Mouse (Mus musculus): ENCODE measurements around the gene Npy. TPM values are rescaled to one million over a fixed set of nuclear protein-coding genes. Genes with fewer than 3 reads are reported as not detected.

Npy gene
- polyA plus RNA-seq (2015; fragmentation: Nextera tagmentation; extraction: Ambion mirVana): 1.1 and 1.2 TPM in 2 replicates

- Histone ChIP-seq H3K9me3 (ENCODE audit: control insufficient read depth, low read length) (no peaks in the 10 kb centered on the region), H3K4me3 (ENCODE audit: low read length) (peak within 1 kb of the TSS; percentile 47), H3K4me1 (replicated peaks; ENCODE audit: control insufficient read depth, insufficient read depth, low read length) (peaks cover 8% of the 10 kb centered on the region; the same call in 1 of the 2 replicates), H3K9ac (ENCODE audit: low read length) (no peak within 1 kb of the TSS), H3K27ac (ENCODE audit: low read length) (no peak within 1 kb of the TSS), H3K36me3 (ENCODE audit: control insufficient read depth, insufficient read depth, low read length) (no peaks in the 10 kb centered on the region), H3K27me3 (ENCODE audit: control insufficient read depth, insufficient read depth, low read depth, low read length) (peaks cover 49% of the 10 kb centered on the region), H3K4me2 (ENCODE audit: low read depth, low read length) (peak within 1 kb of the TSS; percentile 69)
- peak; percentile 49 for ATAC-seq (ENCODE audit: low read depth)
- WGBS: under 1% methylated on average over 65 of the region's 66 CpGs
Observed at GRCm38 (mm10) chr6:49821961-49822870, at the start of gene Npy. Gene Npy, plus strand, starts transcription at chr6:49822710.

GRCm38 (mm10) chr6:49775006-49775405, 47.5 kb upstream of the Npy start:
- 56% methylated on average over 8 of the region's 8 CpGs for WGBS
- Histone ChIP-seq H3K4me2 (ENCODE audit: low read depth, low read length) (no peak overlapping the region), H3K9ac (ENCODE audit: low read length) (no peak overlapping the region), H3K27ac (ENCODE audit: low read length) (no peak overlapping the region), H3K27me3 (ENCODE audit: control insufficient read depth, insufficient read depth, low read depth, low read length) (no peaks in the 10 kb centered on the region), H3K4me1 (replicated peaks; ENCODE audit: control insufficient read depth, insufficient read depth, low read length) (no peaks in the 10 kb centered on the region), H3K36me3 (ENCODE audit: control insufficient read depth, insufficient read depth, low read length) (no peaks in the 10 kb centered on the region), H3K4me3 (ENCODE audit: low read length) (no peak overlapping the region), H3K9me3 (ENCODE audit: control insufficient read depth, low read length) (no peaks in the 10 kb centered on the region)
- no peak for ATAC-seq (ENCODE audit: low read depth)

- 60% methylated on average over 13 of the region's 13 CpGs for WGBS
- no peak overlapping the region for H3K9ac ChIP-seq (ENCODE audit: low read length)
- H3K4me1 ChIP-seq (replicated peaks; ENCODE audit: control insufficient read depth, insufficient read depth, low read length): no peaks in the 10 kb centered on the region
- no peak for ATAC-seq (ENCODE audit: low read depth)
- H3K27me3 ChIP-seq (ENCODE audit: control insufficient read depth, insufficient read depth, low read depth, low read length): no peaks in the 10 kb centered on the region
- H3K9me3 ChIP-seq (ENCODE audit: control insufficient read depth, low read length): no peaks in the 10 kb centered on the region
- no peak overlapping the region for H3K4me3 ChIP-seq (ENCODE audit: low read length)
- H3K4me2 ChIP-seq (ENCODE audit: low read depth, low read length): no peak overlapping the region
- no peak overlapping the region for H3K27ac ChIP-seq (ENCODE audit: low read length)
- no peaks in the 10 kb centered on the region for H3K36me3 ChIP-seq (ENCODE audit: control insufficient read depth, insufficient read depth, low read length)
Observed at GRCm38 (mm10) chr6:49778109-49778508, 44.4 kb upstream of the Npy start.

GRCm38 (mm10) chr6:49778729-49779128, 43.8 kb upstream of the Npy start:
- no peak overlapping the region for H3K4me2 ChIP-seq (ENCODE audit: low read depth, low read length)
- no peak overlapping the region for H3K27ac ChIP-seq (ENCODE audit: low read length)
- H3K9ac ChIP-seq (ENCODE audit: low read length): no peak overlapping the region
- H3K36me3 ChIP-seq (ENCODE audit: control insufficient read depth, insufficient read depth, low read length): no peaks in the 10 kb centered on the region
- no peaks in the 10 kb centered on the region for H3K27me3 ChIP-seq (ENCODE audit: control insufficient read depth, insufficient read depth, low read depth, low read length)
- H3K4me3 ChIP-seq (ENCODE audit: low read length): no peak overlapping the region
- WGBS: 89% methylated on average over 9 of the region's 9 CpGs
- H3K4me1 ChIP-seq (replicated peaks; ENCODE audit: control insufficient read depth, insufficient read depth, low read length): no peaks in the 10 kb centered on the region
- H3K9me3 ChIP-seq (ENCODE audit: control insufficient read depth, low read length): no peaks in the 10 kb centered on the region
- ATAC-seq (ENCODE audit: low read depth): no peak

- no peak overlapping the region for H3K27ac ChIP-seq (ENCODE audit: low read length)
- ATAC-seq (ENCODE audit: low read depth): no peak
- WGBS: 40% methylated on average over 7 of the region's 7 CpGs
Observed at GRCm38 (mm10) chr6:49779606-49780005, 42.9 kb upstream of the Npy start.

GRCm38 (mm10) chr6:49780846-49781400, 41.6 kb upstream of the Npy start:
- Histone ChIP-seq H3K4me3 (ENCODE audit: low read length) (no peak overlapping the region), H3K4me1 (replicated peaks; ENCODE audit: control insufficient read depth, insufficient read depth, low read length) (no peaks in the 10 kb centered on the region), H3K9me3 (ENCODE audit: control insufficient read depth, low read length) (no peaks in the 10 kb centered on the region), H3K36me3 (ENCODE audit: control insufficient read depth, insufficient read depth, low read length) (no peaks in the 10 kb centered on the region), H3K27ac (ENCODE audit: low read length) (no peak overlapping the region), H3K4me2 (ENCODE audit: low read depth, low read length) (no peak overlapping the region), H3K27me3 (ENCODE audit: control insufficient read depth, insufficient read depth, low read depth, low read length) (no peaks in the 10 kb centered on the region), H3K9ac (ENCODE audit: low read length) (no peak overlapping the region)
- 79% methylated on average over 9 of the region's 9 CpGs for WGBS
- no peak for ATAC-seq (ENCODE audit: low read depth)

More at GRCm38 (mm10) chr6:49779606-49780005, 42.9 kb upstream of the Npy start:
- no peaks in the 10 kb centered on the region for H3K4me1 ChIP-seq (replicated peaks; ENCODE audit: control insufficient read depth, insufficient read depth, low read length)
- H3K4me3 ChIP-seq (ENCODE audit: low read length): no peak overlapping the region
- no peaks in the 10 kb centered on the region for H3K9me3 ChIP-seq (ENCODE audit: control insufficient read depth, low read length)
- no peaks in the 10 kb centered on the region for H3K27me3 ChIP-seq (ENCODE audit: control insufficient read depth, insufficient read depth, low read depth, low read length)
- H3K9ac ChIP-seq (ENCODE audit: low read length): no peak overlapping the region
- no peak overlapping the region for H3K4me2 ChIP-seq (ENCODE audit: low read depth, low read length)
- H3K36me3 ChIP-seq (ENCODE audit: control insufficient read depth, insufficient read depth, low read length): no peaks in the 10 kb centered on the region

- ATAC-seq (ENCODE audit: low read depth): no peak
- Histone ChIP-seq H3K27me3 (ENCODE audit: control insufficient read depth, insufficient read depth, low read depth, low read length) (no peaks in the 10 kb centered on the region), H3K4me3 (ENCODE audit: low read length) (no peak overlapping the region), H3K27ac (ENCODE audit: low read length) (no peak overlapping the region), H3K4me1 (replicated peaks; ENCODE audit: control insufficient read depth, insufficient read depth, low read length) (no peaks in the 10 kb centered on the region), H3K9me3 (ENCODE audit: control insufficient read depth, low read length) (no peaks in the 10 kb centered on the region), H3K9ac (ENCODE audit: low read length) (no peak overlapping the region), H3K36me3 (ENCODE audit: control insufficient read depth, insufficient read depth, low read length) (no peaks in the 10 kb centered on the region), H3K4me2 (ENCODE audit: low read depth, low read length) (no peak overlapping the region)
- 78% methylated on average over 5 of the region's 5 CpGs for WGBS
Observed at GRCm38 (mm10) chr6:49781852-49782251, 40.7 kb upstream of the Npy start.

GRCm38 (mm10) chr6:49782679-49783078, 39.8 kb upstream of the Npy start:
- Histone ChIP-seq H3K4me1 (replicated peaks; ENCODE audit: control insufficient read depth, insufficient read depth, low read length) (no peaks in the 10 kb centered on the region), H3K9ac (ENCODE audit: low read length) (no peak overlapping the region), H3K4me3 (ENCODE audit: low read length) (no peak overlapping the region), H3K27me3 (ENCODE audit: control insufficient read depth, insufficient read depth, low read depth, low read length) (no peaks in the 10 kb centered on the region), H3K27ac (ENCODE audit: low read length) (no peak overlapping the region), H3K36me3 (ENCODE audit: control insufficient read depth, insufficient read depth, low read length) (no peaks in the 10 kb centered on the region), H3K9me3 (ENCODE audit: control insufficient read depth, low read length) (no peaks in the 10 kb centered on the region), H3K4me2 (ENCODE audit: low read depth, low read length) (no peak overlapping the region)
- ATAC-seq (ENCODE audit: low read depth): no peak
- WGBS: 78% methylated on average over 7 of the region's 7 CpGs

GRCm38 (mm10) chr6:49792524-49792923, 30.0 kb upstream of the Npy start:
- H3K4me2 ChIP-seq (ENCODE audit: low read depth, low read length): no peak overlapping the region
- no peaks in the 10 kb centered on the region for H3K4me1 ChIP-seq (replicated peaks; ENCODE audit: control insufficient read depth, insufficient read depth, low read length)
- no peak for ATAC-seq (ENCODE audit: low read depth)
- no peaks in the 10 kb centered on the region for H3K36me3 ChIP-seq (ENCODE audit: control insufficient read depth, insufficient read depth, low read length)
- H3K4me3 ChIP-seq (ENCODE audit: low read length): no peak overlapping the region
- H3K9me3 ChIP-seq (ENCODE audit: control insufficient read depth, low read length): no peaks in the 10 kb centered on the region
- H3K27ac ChIP-seq (ENCODE audit: low read length): no peak overlapping the region
- WGBS: 75% methylated on average over 12 of the region's 12 CpGs
- no peaks in the 10 kb centered on the region for H3K27me3 ChIP-seq (ENCODE audit: control insufficient read depth, insufficient read depth, low read depth, low read length)
- H3K9ac ChIP-seq (ENCODE audit: low read length): no peak overlapping the region

Data from lung, embryonic 16.5 days (tissue).